30 mouse cellular contexts compared by ENCODE assay signal in genomic region chr6:90997025-90997424, GRCm38 (mm10). TPM values are rescaled to one million over a fixed set of nuclear protein-coding genes. Genes with fewer than 3 reads are reported as not detected.
DNase-seq lines count a peak whose midpoint lies in the region; ATAC-seq lines count a peak whose summit lies in the region.
"Had no signal": no experiment of that assay in that cellular context is flagged by ENCODE, and none has a peak within 500 bp of the region (broad histone marks: within the 10 kb centered on the region; RNA-seq: fewer than 3 reads in every experiment).

No protein-coding gene starts in this region.

- peaks cover 22% of the 10 kb centered on the region for H3K4me1 ChIP-seq in heart, embryonic 11.5 days (ENCODE audit: control insufficient read depth, insufficient read depth, low read length)
- H3K4me1 ChIP-seq: stomach, embryonic 15.5 days had no signal

- H3K4me2 ChIP-seq in heart, embryonic 11.5 days = no peak overlapping the region
- H3K4me2 ChIP-seq: hindbrain, embryonic 13.5 days; limb, embryonic 15.5 days; midbrain, embryonic 15.5 days; neural tube, embryonic 15.5 days; stomach, embryonic 15.5 days had no signal

- no peak overlapping the region for H3K9ac ChIP-seq in heart, embryonic 11.5 days (ENCODE audit: low read depth, low read length)
- H3K9ac ChIP-seq: hindbrain, embryonic 13.5 days; limb, embryonic 15.5 days; liver, embryonic 14.5 days; midbrain, embryonic 15.5 days; neural tube, embryonic 15.5 days; stomach, embryonic 15.5 days had no signal

- H3K36me3 ChIP-seq in heart, embryonic 11.5 days (ENCODE audit: control insufficient read depth, insufficient read depth, low read length) = no peaks in the 10 kb centered on the region
- H3K36me3 ChIP-seq: heart, embryonic 10.5 days; hindbrain, embryonic 13.5 days; limb, embryonic 10.5 days; limb, embryonic 15.5 days; midbrain, embryonic 15.5 days; neural tube, embryonic 15.5 days; stomach, embryonic 15.5 days had no signal

- 80% methylated on average over 3 of the region's 3 CpGs for WGBS in heart, embryonic 11.5 days (ENCODE audit: insufficient replicate concordance)

- ATAC-seq in heart, embryonic 11.5 days (replicated peaks; ENCODE audit: insufficient number of reproducible peaks, low FRiP score, low TSS enrichment) = no peak
- ATAC-seq: forebrain, embryonic 14.5 days; intestine, embryonic 16.5 days; midbrain, embryonic 15.5 days; Patski had no signal

- no peak overlapping the region for H3K4me3 ChIP-seq in heart, embryonic 11.5 days (ENCODE audit: low read depth, low read length)
- H3K4me3 ChIP-seq: heart, embryonic 10.5 days; hindbrain, embryonic 13.5 days; limb, embryonic 10.5 days; limb, embryonic 15.5 days; midbrain, embryonic 15.5 days; neural tube, embryonic 15.5 days; stomach, embryonic 15.5 days had no signal

- no peaks in the 10 kb centered on the region for H3K27me3 ChIP-seq in heart, embryonic 11.5 days (ENCODE audit: control insufficient read depth, insufficient read depth, low read length)
- H3K27me3 ChIP-seq: CH12.LX; hindbrain, embryonic 13.5 days; limb, embryonic 15.5 days; midbrain, embryonic 15.5 days; neural tube, embryonic 15.5 days; Patski; stomach, embryonic 15.5 days had no signal

- no peaks in the 10 kb centered on the region for H3K9me3 ChIP-seq in heart, embryonic 11.5 days (replicated peaks; ENCODE audit: control insufficient read depth, low read length)
- H3K9me3 ChIP-seq: heart, embryonic 10.5 days; limb, embryonic 10.5 days; limb, embryonic 15.5 days; midbrain, embryonic 15.5 days; neural tube, embryonic 15.5 days; stomach, embryonic 15.5 days had no signal

- no peak overlapping the region for H3K27ac ChIP-seq in heart, embryonic 11.5 days (ENCODE audit: low read depth, low read length)
- H3K27ac ChIP-seq: heart, embryonic 10.5 days; hindbrain, embryonic 13.5 days; limb, embryonic 10.5 days; limb, embryonic 15.5 days; liver, embryonic 14.5 days; midbrain, embryonic 15.5 days; neural tube, embryonic 15.5 days; stomach, embryonic 15.5 days had no signal

- peak; percentile 82 for DNase-seq in 3T3-L1 (ENCODE audit: low read depth, low spot score)
- peak; percentile 45 for DNase-seq in Muller cell, postnatal 12 days (ENCODE audit: inconsistent ontology term)
- peak; percentile 31 for DNase-seq in adrenal gland, postnatal 14 days
- peak; percentile 12 for DNase-seq in fibroblast of lung, adult 2 months (ENCODE audit: low read depth)
- DNase-seq in thymus, postnatal 36 days = no peak
- DNase-seq in left cerebral cortex, adult 9 months (ENCODE audit: low spot score in 2 of 2) = no peak
- DNase-seq: cerebellum, adult 11 months; cerebellum, postnatal 10 days; gastrocnemius, postnatal 25 days; heart, adult 11 months; heart, postnatal 36 days; kidney, adult 9 months; kidney, postnatal 10 days; layer of hippocampus, postnatal 36 days; lung, adult 2 months; lung, postnatal 10 days; thymus, postnatal 14 days had no signal

RNA-seq across cellular contexts. Expression of gene Iqsec1, which starts 8.5 kb away (rescaled TPM):
- total RNA-seq in adrenal gland, postnatal 14 days (2021) = 86.8 and 88.7 TPM in 2 replicates
- 17.7 and 18.1 TPM in 2 replicates for polyA plus RNA-seq in heart, embryonic 11.5 days (2014; fragmentation: Nextera tagmentation; extraction: Ambion mirVana)

Comparison
In these comparisons a context has a peak if more than half of its experiments do, and no peak if none do; other contexts are left out.
1. DNase-seq: peak in 3T3-L1 (single experiment), Muller cell, postnatal 12 days (single experiment), adrenal gland, postnatal 14 days (single experiment) and fibroblast of lung, adult 2 months (single experiment); none in thymus, postnatal 36 days (0 of 2) and left cerebral cortex, adult 9 months (0 of 2).